Mouse (Mus musculus): ENCODE results near the gene Mrpl2.

GRCm38 (mm10) chr17:46673850-46674529, 28.0 kb downstream of the Mrpl2 start, which contains the start of gene Rrp36:
- no peak for TF ChIP-seq CTCF (IDR thresholded peaks at IDR 0.05; ENCODE audit: low read depth)
- no peak for TF ChIP-seq EP300 (IDR thresholded peaks at IDR 0.05; ENCODE audit: low read depth)
